Mouse (Mus musculus): ENCODE measurements around the gene Bivm.

Bivm gene

DNA sequence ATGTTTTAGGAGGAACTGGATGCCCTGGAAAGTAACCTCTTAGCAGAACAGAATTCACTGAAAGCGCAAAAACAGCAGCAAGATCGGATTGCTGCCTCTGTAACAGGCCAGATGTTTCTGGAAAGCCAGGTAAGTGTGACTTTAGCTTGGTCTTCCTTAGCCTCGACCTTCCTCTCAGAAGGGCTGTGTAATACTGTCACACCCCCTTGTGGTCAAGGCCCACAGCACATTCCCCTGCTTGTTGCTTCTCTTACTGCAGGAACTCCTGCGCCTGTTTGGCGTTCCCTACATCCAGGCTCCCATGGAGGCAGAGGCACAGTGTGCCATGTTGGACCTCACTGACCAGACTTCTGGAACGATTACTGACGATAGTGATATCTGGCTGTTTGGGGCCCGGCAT is 55.1 kb downstream of the Bivm start:
- no peak for DNase-seq (ENCODE audit: low spot score in 2 of 2)

DNA sequence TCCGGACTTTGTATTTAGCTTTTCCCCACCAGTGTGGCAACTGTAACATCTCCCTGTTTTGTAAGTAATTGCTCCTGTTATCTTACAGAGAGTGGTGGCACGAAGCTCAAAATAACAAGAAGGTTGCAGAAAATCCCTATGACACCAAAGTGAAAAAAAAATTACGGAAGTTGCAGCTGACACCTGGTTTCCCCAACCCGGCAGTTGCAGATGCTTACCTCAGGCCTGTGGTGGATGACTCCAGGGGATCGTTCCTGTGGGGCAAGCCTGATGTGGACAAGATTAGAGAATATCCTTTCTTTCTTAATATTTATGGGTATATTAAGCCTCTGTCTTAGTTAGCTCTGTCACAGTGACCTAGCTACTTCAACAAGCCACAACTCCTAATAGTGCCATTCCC is 59.3 kb downstream of the Bivm start:
- no peak for DNase-seq (ENCODE audit: low spot score in 2 of 2)

DNA sequence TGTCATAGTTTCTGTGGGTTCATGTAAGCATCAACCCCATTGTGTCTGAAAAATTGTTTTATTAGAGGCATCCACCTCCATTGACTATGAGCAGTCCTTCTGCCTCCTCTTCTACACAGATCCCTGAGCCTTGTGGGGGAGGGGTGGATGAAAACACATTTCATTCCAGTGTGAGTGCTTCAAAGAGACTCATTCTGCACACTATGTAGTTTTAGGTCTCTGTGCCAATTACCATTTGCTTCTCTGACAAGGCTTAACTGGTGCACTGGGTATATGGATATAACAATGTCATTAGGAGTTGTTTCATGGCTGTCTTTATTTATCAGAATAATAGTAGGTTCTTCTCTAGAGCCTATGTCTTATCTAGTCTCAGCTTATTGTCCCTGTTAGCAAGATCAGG is 67.6 kb downstream of the Bivm start:
- no peak for DNase-seq (ENCODE audit: low spot score in 2 of 2)
